Mouse (Mus musculus): ENCODE data around the gene Olfr1199. TPM values are rescaled to one million over a fixed set of nuclear protein-coding genes. Genes with fewer than 3 reads are reported as not detected.

Gene Olfr1199
- total RNA-seq, 1 experiment: not detected

DNA sequence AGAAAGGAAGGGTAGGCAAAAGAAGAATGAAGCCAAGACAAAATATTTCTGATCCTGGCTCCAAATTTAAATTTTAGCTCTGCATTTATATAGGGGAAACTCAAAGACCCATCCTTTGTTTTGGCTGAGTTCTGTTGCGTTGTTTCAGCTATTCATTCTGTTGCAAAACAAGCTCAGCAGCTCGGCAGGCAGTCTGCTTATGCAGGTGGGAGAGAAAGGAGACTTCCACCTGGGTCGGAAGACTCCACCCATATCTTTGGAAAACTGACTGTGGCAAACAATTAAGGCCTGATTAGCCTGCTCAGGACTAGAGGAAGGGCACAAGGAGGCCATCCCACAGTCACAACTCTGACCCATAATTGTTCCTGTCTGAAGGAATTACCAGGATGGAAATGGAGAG, 16.9 kb downstream of the Olfr1199 start:
- H3K9ac ChIP-seq (ENCODE audit: insufficient read depth, low read depth, low read length, poor library complexity, severe bottlenecking): no peak overlapping the region
- no peak for TF ChIP-seq HCFC1 (IDR thresholded peaks at IDR 0.05; ENCODE audit: borderline replicate concordance, insufficient read depth, low read length)
- no peak for TF ChIP-seq ZC3H11A (IDR thresholded peaks at IDR 0.05; ENCODE audit: borderline replicate concordance, low read depth, low read length)
- no peak for TF ChIP-seq ZNF384 (IDR thresholded peaks at IDR 0.05; ENCODE audit: low read depth, low read length)
- no peak for TF ChIP-seq CHD2 (IDR thresholded peaks at IDR 0.05; ENCODE audit: low read depth, low read length)
- TF ChIP-seq MAFK (IDR thresholded peaks at IDR 0.05; ENCODE audit: insufficient read depth, low read depth, low read length): no peak
- in situ Hi-C loops (cut with MboI; ENCODE audit: low sequenced_read_pairs in 2 of 2, unreplicated experiment in 2 of 2): no loop called here
- DNase-seq (ENCODE audit: low read depth, low spot score): no peak
- no peak overlapping the region for H3K27ac ChIP-seq (ENCODE audit: insufficient read depth, low read depth, low read length, poor library complexity, severe bottlenecking)
- H3K4me1 ChIP-seq (ENCODE audit: control insufficient read depth in 2 of 2, insufficient read depth in 2 of 2, low read length in 2 of 2, poor library complexity in 1 of 2): no peaks in the 10 kb centered on the region
- no peak overlapping the region for H3K4me3 ChIP-seq (ENCODE audit: insufficient read depth in 1 of 2, low read depth in 1 of 2, low read length in 2 of 2, poor library complexity in 1 of 2, severe bottlenecking in 1 of 2)
- no peaks in the 10 kb centered on the region for H3K9me3 ChIP-seq (ENCODE audit: control insufficient read depth, insufficient read depth, low read depth, low read length)
- H3K36me3 ChIP-seq (ENCODE audit: control insufficient read depth, insufficient read depth, low read length, poor library complexity, severe bottlenecking): no peaks in the 10 kb centered on the region

DNA sequence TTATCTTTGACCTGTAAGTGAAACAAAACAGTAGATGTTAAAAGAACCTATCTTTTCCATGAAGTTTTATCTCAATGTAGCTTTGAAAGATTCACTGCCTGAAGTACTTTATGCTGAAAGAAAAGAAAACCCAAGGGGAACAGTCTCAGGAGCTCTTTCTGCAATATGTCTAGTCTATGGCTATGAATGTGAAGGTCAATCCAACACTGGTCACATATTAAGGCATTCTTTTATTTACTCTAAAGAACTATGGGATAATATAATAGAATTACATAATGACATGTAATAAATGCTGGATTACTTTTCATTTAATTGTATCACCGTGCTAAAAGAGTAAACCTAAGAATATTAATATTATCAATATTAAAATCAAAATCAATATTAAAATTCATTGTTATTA, 28.0 kb downstream of the Olfr1199 start, which contains the start of gene Olfr1197:
TSS of gene Olfr1197 (minus strand) at position 101 of the 400 bp plus-strand sequence.
- Histone ChIP-seq H3K36me3 (ENCODE audit: control insufficient read depth, insufficient read depth, low read length, poor library complexity, severe bottlenecking) (no peaks in the 10 kb centered on the region), H3K4me1 (ENCODE audit: control insufficient read depth in 2 of 2, insufficient read depth in 2 of 2, low read length in 2 of 2, poor library complexity in 1 of 2) (no peaks in the 10 kb centered on the region), H3K9me3 (ENCODE audit: control insufficient read depth, insufficient read depth, low read depth, low read length) (no peaks in the 10 kb centered on the region), H3K9ac (ENCODE audit: insufficient read depth, low read depth, low read length, poor library complexity, severe bottlenecking) (no peak within 1 kb of the TSS), H3K4me3 (ENCODE audit: insufficient read depth in 1 of 2, low read depth in 1 of 2, low read length in 2 of 2, poor library complexity in 1 of 2, severe bottlenecking in 1 of 2) (no peak within 1 kb of the TSS), H3K27ac (ENCODE audit: insufficient read depth, low read depth, low read length, poor library complexity, severe bottlenecking) (no peak within 1 kb of the TSS)
- TF ChIP-seq ZNF384 (IDR thresholded peaks at IDR 0.05; ENCODE audit: low read depth, low read length): no peak
- TF ChIP-seq ZC3H11A (IDR thresholded peaks at IDR 0.05; ENCODE audit: borderline replicate concordance, low read depth, low read length): no peak
- no peak for TF ChIP-seq CHD2 (IDR thresholded peaks at IDR 0.05; ENCODE audit: low read depth, low read length)
- TF ChIP-seq MAFK (IDR thresholded peaks at IDR 0.05; ENCODE audit: insufficient read depth, low read depth, low read length): no peak
- no peak for TF ChIP-seq HCFC1 (IDR thresholded peaks at IDR 0.05; ENCODE audit: borderline replicate concordance, insufficient read depth, low read length)
- DNase-seq (ENCODE audit: low read depth, low spot score): no peak
- in situ Hi-C loops (cut with MboI; ENCODE audit: low sequenced_read_pairs in 2 of 2, unreplicated experiment in 2 of 2): no loop called here

DNA sequence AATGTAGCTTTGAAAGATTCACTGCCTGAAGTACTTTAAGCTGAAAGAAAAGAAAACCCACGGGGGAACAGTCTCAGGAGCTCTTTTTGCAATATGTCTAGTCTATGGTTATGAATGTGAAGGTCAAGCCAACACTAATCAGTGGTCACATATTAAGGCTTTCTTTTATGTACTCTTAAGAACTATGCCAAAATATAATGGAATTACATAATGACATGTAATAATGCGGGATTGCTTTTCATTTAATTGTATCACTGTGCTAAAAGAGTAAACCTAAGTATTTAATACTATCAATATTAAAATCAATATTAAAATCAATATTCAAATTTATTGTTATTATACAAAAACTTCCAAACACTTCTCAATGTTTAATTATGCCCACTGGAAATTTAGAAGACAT, 55.8 kb downstream of the Olfr1199 start, which contains the start of gene Olfr1196:
TSS of gene Olfr1196 (minus strand) at position 101 of the 400 bp plus-strand sequence.
- TF ChIP-seq ZC3H11A (IDR thresholded peaks at IDR 0.05; ENCODE audit: borderline replicate concordance, low read depth, low read length) (no peak), CHD2 (IDR thresholded peaks at IDR 0.05; ENCODE audit: low read depth, low read length) (no peak), ZNF384 (IDR thresholded peaks at IDR 0.05; ENCODE audit: low read depth, low read length) (no peak), MAFK (IDR thresholded peaks at IDR 0.05; ENCODE audit: insufficient read depth, low read depth, low read length) (no peak), HCFC1 (IDR thresholded peaks at IDR 0.05; ENCODE audit: borderline replicate concordance, insufficient read depth, low read length) (no peak)
- no peaks in the 10 kb centered on the region for H3K9me3 ChIP-seq (ENCODE audit: control insufficient read depth, insufficient read depth, low read depth, low read length)
- no peaks in the 10 kb centered on the region for H3K4me1 ChIP-seq (ENCODE audit: control insufficient read depth in 2 of 2, insufficient read depth in 2 of 2, low read length in 2 of 2, poor library complexity in 1 of 2)
- H3K4me3 ChIP-seq (ENCODE audit: insufficient read depth in 1 of 2, low read depth in 1 of 2, low read length in 2 of 2, poor library complexity in 1 of 2, severe bottlenecking in 1 of 2): no peak within 1 kb of the TSS
- in situ Hi-C loops (cut with MboI; ENCODE audit: low sequenced_read_pairs in 2 of 2, unreplicated experiment in 2 of 2): no loop called here
- no peak within 1 kb of the TSS for H3K9ac ChIP-seq (ENCODE audit: insufficient read depth, low read depth, low read length, poor library complexity, severe bottlenecking)
- no peak within 1 kb of the TSS for H3K27ac ChIP-seq (ENCODE audit: insufficient read depth, low read depth, low read length, poor library complexity, severe bottlenecking)
- no peak for DNase-seq (ENCODE audit: low read depth, low spot score)
- H3K36me3 ChIP-seq (ENCODE audit: control insufficient read depth, insufficient read depth, low read length, poor library complexity, severe bottlenecking): no peaks in the 10 kb centered on the region

Other genes starting within 250 kb of the Olfr1199 start
- not detected in 2 replicates for gene Olfr1186, start 241.9 kb downstream of the Olfr1199 start, total RNA-seq (2012; rRNA removed)
- gene Olfr1188, start 203.5 kb downstream of the Olfr1199 start, total RNA-seq (2012; rRNA removed): not detected in 2 replicates
- gene Olfr1189, start 174.0 kb downstream of the Olfr1199 start, total RNA-seq (2012; rRNA removed): not detected in 2 replicates
- not detected in 2 replicates for gene Olfr1191-ps1, start 119.9 kb downstream of the Olfr1199 start, total RNA-seq (2012; rRNA removed)
- gene Olfr1192-ps1, start 112.0 kb downstream of the Olfr1199 start, total RNA-seq (2012; rRNA removed): not detected in 2 replicates
- not detected in 2 replicates for gene Olfr1193, start 84.8 kb downstream of the Olfr1199 start, total RNA-seq (2012; rRNA removed)
- not detected in 2 replicates for gene Olfr1195, start 71.3 kb downstream of the Olfr1199 start, total RNA-seq (2012; rRNA removed)
- 0.09 and 0.11 TPM in 2 replicates for gene Olfr1196, start 55.9 kb downstream of the Olfr1199 start, total RNA-seq (2012; rRNA removed)
- gene Olfr1197, start 28.1 kb downstream of the Olfr1199 start, total RNA-seq (2012; rRNA removed): not detected in 2 replicates
- not detected in 2 replicates for gene Olfr1198, start 9.1 kb downstream of the Olfr1199 start, total RNA-seq (2012; rRNA removed)
- gene Olfr1200, start 10.0 kb upstream of the Olfr1199 start, total RNA-seq (2012; rRNA removed): not detected in 2 replicates
- gene Olfr1201, start 32.6 kb upstream of the Olfr1199 start, total RNA-seq (2012; rRNA removed): not detected in 2 replicates
- not detected in 2 replicates for gene Olfr1202, start 54.0 kb upstream of the Olfr1199 start, total RNA-seq (2012; rRNA removed)
- gene Olfr1205, start 69.3 kb upstream of the Olfr1199 start, total RNA-seq (2012; rRNA removed): not detected in 2 replicates
- gene Olfr1204, start 88.8 kb upstream of the Olfr1199 start, total RNA-seq (2012; rRNA removed): not detected in 2 replicates
- gene Olfr1206, start 102.8 kb upstream of the Olfr1199 start, total RNA-seq (2012; rRNA removed): not detected in 2 replicates
- not detected in 2 replicates for gene Olfr1208, start 141.8 kb upstream of the Olfr1199 start, total RNA-seq (2012; rRNA removed)
- gene Olfr1209, start 154.7 kb upstream of the Olfr1199 start, total RNA-seq (2012; rRNA removed): not detected in 2 replicates
- not detected in 2 replicates for gene Olfr1211, start 177.6 kb upstream of the Olfr1199 start, total RNA-seq (2012; rRNA removed)
- not detected in 2 replicates for gene Olfr1212, start 193.5 kb upstream of the Olfr1199 start, total RNA-seq (2012; rRNA removed)
- not detected in 2 replicates for gene Gm13762, start 219.8 kb upstream of the Olfr1199 start, total RNA-seq (2012; rRNA removed)
- gene Olfr1214, start 232.2 kb upstream of the Olfr1199 start, total RNA-seq (2012; rRNA removed): not detected in 2 replicates
- not detected in 2 replicates for gene Olfr1215, start 246.5 kb upstream of the Olfr1199 start, total RNA-seq (2012; rRNA removed)

All from ES-E14 (cell line).